Mouse (Mus musculus): ENCODE data around the gene Dhx30.

The Dhx30 gene

DNA sequence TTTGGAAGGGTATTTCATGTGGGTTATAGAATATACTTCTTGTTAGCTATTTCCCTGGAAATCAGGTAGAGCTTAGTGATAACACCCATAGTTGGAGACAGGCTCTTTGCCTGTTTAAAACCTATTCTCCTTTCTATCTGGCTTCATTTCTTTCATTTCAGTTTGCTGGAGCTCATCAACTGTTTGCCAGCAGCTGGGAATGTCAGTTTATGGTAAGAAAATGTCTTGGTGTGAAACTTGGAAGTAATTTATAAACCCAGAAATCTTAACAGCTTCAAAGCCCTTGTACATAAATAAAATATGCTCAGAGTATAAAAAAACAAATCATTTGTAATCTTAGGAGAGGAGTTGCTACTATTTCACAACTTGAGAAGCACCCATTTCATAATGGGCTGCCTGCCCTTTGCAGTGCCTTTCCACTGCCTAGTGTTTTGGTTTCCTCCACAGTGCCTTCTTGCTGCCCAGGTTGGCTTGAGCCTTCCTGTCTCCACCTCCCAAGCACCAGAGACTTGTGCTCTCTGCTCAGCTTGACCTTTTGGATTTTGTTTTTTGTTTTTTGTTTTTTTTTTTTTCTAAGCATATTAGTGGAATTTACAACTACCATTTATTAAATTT, 71.8 kb downstream of the Dhx30 start:
- no peak for DNase-seq (ENCODE audit: low spot score)

DNA sequence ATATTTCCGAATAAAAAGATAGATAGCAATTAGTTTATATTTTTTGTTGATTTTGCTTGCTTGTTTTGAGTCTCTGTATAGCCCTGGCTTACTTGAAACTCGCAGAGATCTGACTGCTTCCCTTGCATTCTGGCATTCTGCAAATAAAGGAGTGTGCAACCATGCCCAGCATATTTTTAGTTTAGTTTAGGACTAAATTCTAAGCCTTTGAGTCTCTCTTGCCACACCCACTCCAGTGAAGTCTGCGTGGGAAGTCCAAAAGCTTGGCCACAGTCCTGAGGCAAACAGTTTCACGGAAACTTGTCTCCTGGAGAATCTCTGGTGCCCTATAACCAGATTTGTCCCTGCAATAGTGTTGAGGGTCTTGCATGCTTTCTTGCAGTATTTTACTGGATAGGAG, 73.3 kb downstream of the Dhx30 start:
- DNase-seq (ENCODE audit: low spot score) = no peak

DNA sequence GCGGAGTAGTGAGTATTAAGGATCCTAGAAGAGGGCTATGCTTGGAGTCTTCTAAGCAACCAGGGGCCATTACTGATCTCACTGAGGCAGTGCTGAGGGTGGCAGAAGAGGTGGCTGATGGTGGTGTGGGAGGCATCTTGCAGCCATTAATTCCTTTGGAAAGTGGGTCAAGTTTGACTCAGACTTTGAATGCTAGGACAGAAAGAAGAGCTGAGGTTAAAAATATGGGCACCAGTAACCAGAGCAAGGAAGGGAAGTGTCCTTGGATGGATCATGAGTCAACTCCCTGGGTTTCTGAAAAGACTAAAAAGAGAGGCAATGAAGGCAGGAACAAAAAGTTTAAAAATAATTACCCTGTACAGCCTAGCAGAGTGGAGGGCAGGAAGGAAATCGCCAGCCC, 79.1 kb downstream of the Dhx30 start:
- DNase-seq (ENCODE audit: low spot score) = no peak

DNA sequence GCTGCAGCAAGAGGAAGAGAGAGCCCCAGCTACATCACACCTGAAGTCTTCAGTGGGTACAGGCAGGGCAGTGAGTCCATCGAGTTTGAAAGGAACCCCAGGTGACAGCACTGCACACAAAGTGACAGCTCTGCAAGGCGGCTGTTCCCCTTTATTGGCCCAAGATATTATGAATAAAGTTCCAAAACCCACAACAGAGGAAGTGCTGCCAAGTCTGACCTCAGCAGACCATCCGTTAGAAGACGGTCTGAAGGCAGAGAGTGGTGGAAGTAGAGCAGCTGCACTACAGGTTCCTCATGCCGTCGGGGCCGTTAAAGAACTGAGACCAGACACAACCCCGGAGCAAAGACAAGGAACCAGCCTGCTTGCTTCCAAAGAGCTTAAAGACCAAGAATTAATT, 79.7 kb downstream of the Dhx30 start:
- no peak for DNase-seq (ENCODE audit: low spot score)

DNA sequence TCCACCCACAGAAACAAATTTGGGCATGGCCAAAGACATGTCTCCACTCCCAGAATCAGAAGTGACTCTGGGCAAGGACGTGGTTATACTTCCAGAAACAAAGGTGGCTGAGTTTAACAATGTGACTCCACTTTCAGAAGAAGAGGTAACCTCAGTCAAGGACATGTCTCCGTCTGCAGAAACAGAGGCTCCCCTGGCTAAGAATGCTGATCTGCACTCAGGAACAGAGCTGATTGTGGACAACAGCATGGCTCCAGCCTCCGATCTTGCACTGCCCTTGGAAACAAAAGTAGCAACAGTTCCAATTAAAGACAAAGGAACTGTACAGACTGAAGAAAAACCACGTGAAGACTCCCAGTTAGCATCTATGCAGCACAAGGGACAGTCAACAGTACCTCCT, 82.5 kb downstream of the Dhx30 start:
- no peak for DNase-seq (ENCODE audit: low spot score)
